Mouse (Mus musculus): ENCODE measurements around the gene Prkag1.

The Prkag1 gene

DNA sequence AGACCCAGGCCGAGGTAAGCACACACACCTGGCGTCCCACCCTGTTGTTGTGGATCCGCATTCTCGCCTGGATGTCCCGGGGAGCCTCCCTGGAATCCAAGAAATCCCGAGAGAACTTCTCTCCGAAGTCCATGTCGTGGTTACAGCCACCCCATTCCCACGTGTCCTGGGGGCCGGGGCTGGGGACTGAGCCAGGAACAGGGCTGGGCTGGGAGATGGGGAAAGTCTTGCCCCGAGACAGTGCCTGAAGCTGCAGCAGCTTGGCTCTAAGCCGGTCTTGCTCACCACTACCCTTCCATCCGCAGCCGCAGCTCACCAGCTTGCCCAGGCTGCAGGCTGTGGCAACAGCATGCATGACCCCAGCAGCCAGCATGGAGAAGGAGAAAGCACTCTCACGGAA is 57.2 kb downstream of the Prkag1 start:
- DNase-seq (ENCODE audit: extremely low spot score, low read depth, low spot score), result no peak

DNA sequence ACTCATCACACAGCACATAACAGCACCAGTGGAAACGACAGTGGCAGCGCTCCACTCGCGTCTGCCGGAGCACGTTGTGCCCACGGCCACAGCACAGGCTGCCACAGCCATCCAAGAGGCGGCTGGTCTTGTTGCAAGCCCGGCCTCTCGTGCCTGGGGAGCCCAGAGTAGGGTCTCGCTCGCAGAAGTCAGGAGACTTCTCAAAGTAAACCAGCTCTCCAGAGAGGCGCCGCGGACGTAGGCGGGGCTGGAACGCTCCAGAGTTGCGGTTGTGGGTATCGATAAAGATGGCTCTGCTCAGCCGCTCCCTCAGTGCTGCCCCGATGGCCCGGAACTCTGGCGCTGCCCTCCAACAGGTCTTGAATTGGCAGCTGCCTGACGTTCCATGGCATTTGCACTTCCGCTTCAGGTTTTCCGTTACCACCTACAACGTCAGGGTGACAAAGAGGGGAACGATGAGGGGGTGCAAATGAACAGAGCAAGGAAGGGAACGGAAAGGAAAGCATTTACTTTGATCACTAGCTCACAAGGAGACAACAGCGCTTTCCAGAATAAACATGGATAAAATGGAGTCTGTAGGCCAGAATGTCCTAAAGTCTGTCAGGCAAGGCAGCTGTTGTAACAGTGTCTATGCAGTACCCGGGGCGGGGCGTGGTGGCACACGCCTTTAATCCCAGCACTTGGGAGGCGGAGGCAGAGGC is 58.7 kb downstream of the Prkag1 start:
- DNase-seq (ENCODE audit: extremely low spot score, low read depth, low spot score), result no peak

DNA sequence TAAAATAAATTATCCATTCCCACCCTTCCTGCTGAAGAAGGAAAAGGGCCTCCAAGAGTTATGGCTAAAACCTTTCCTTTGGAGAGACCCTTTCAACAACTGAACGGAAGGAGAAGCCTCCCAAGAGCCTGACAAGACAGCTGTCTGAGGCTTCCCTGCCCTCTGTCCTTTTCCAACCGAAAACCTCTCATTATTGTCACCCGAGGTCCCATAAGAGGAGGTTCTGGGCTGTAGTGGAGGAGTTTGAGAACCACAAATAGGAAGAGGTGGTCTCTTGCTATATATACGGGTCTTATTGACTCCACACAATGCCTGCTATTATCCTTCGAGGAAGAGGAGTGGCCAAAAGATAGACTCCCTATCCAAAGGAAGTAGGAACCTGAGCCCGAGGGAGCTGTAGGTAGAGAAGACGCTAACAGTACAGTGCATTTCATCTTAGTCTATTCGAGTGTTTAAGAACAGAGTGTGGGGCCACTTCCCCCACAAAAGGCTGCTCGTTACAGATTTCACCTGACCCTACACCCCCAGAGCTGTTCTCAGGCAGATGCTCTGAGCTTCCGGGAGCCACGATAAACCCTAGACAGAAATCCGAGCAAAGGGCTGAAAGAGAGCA is 59.4 kb downstream of the Prkag1 start:
- no peak for DNase-seq (ENCODE audit: extremely low spot score, low read depth, low spot score)

DNA sequence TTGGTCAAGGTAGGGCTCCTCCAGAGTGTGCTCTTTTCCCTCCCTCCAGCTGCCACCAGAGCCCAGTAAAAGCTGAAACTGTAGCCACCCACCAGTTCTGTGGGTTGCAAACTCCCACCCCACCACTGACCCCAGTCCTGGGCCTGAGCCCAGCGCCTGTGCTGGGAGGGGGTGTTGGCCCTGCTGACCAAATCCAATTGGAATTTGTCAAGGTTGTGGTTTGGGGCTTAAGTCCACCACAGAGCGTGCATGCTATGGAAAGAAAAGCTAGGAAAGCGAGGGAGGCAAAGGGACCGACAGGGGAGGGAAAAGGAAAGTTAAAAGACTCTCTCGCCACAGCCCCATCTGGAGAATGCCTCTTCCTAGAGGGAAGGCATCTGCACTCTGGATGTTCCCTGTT is 63.1 kb downstream of the Prkag1 start:
- DNase-seq (ENCODE audit: extremely low spot score, low read depth, low spot score), result no peak

DNA sequence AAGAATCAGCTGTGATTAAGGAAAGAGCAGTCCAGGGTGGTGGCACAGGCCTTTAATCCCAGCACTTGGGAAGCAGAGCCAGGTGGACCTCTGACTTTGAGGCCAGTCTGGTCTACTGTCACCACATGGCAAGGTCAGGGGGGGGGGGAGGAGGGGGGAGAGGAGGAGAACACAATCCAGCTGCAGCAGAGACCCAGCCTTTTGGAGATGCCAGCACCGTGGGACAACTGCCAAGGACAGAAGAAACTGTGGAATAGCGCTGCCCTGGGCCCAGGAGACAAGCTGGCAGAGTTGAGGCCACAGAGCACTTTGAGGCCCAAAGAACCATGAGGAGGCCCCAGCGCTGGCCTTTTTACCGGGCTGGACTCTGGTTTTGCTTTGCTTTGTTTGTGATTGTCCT is 65.4 kb downstream of the Prkag1 start:
- no peak for DNase-seq (ENCODE audit: extremely low spot score, low read depth, low spot score)

Data from hindlimb bud, embryonic 11.5 days (tissue).